In the genomic region with DNA sequence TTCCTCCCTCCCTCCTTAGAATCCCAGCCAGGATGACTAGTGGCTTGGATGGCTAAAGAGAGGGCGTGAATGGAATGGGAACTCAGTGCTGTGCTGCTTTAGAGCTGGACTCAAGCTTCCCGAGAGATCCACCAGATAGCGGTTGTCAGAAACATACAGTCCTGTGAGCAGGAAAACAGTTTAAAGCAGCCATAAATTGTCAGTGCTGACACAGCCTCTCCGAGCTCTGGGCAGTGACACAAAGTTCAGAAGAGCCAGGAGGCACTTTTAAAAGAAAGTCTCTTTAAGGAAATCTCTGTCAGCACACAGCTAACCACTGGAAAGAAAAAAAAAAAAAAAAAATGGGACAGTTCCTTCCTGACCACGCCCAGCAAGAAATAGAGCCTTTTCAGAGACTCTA, we compare ENCODE assay signal across 13 mouse cellular contexts. TPM values are rescaled to one million over a fixed set of nuclear protein-coding genes. Genes with fewer than 3 reads are reported as not detected.
A peak's percentile ranks its signal among the peaks of the same experiment; 100 is the strongest.
DNase-seq lines count a peak whose midpoint lies in the region; ATAC-seq lines count a peak whose summit lies in the region.
"Had no signal": no experiment of that assay in that cellular context is flagged by ENCODE, and none has a peak within 500 bp of the region (broad histone marks: within the 10 kb centered on the region; RNA-seq: fewer than 3 reads in every experiment).

No protein-coding gene starts in this region.

- no peaks in the 10 kb centered on the region for H3K9me3 ChIP-seq in kidney, embryonic 14.5 days (ENCODE audit: control insufficient read depth, low read length)
- H3K9me3 ChIP-seq: forebrain, embryonic 15.5 days; hindbrain, embryonic 10.5 days had no signal

- H3K4me2 ChIP-seq in kidney, embryonic 14.5 days (replicated peaks; ENCODE audit: low read depth, low read length): no peak overlapping the region
- H3K4me2 ChIP-seq: forebrain, embryonic 15.5 days had no signal

- peaks cover 23% of the 10 kb centered on the region; the same call in 1 of the 2 replicates for H3K79me2 ChIP-seq in macrophage (ENCODE audit: inconsistent target)

- H3K9ac ChIP-seq in kidney, embryonic 14.5 days (ENCODE audit: low read depth, low read length): no peak overlapping the region
- H3K9ac ChIP-seq: forebrain, embryonic 15.5 days had no signal

- no peaks in the 10 kb centered on the region for H3K27me3 ChIP-seq in kidney, embryonic 14.5 days (ENCODE audit: control insufficient read depth, insufficient read depth, low read length)
- H3K27me3 ChIP-seq: forebrain, embryonic 15.5 days had no signal

- H3K36me3 ChIP-seq in kidney, embryonic 14.5 days (ENCODE audit: control insufficient read depth, insufficient read depth, low read length): peaks cover 59% of the 10 kb centered on the region
- H3K36me3 ChIP-seq in macrophage (ENCODE audit: inconsistent target): peaks cover 73% of the 10 kb centered on the region

- intact Hi-C loops in heart, postnatal 25 days (cut with DNase I): no loop called here

- no peak for ATAC-seq in kidney, embryonic 14.5 days (ENCODE audit: low FRiP score, low TSS enrichment)
- ATAC-seq: forebrain, embryonic 15.5 days; midbrain, embryonic 16.5 days had no signal

- no peak overlapping the region for H3K4me3 ChIP-seq in kidney, embryonic 14.5 days (ENCODE audit: low read length)
- H3K4me3 ChIP-seq in macrophage (ENCODE audit: inconsistent target): no peak overlapping the region
- H3K4me3 ChIP-seq: forebrain, embryonic 15.5 days; hindbrain, embryonic 10.5 days had no signal

- DNase-seq in adrenal gland, postnatal 36 days: peak; percentile 7 to 26
- no peak for DNase-seq in adrenal gland, adult 18-20 months (ENCODE audit: low spot score in 2 of 2)
- peak; percentile 9 to 19 for DNase-seq in kidney, adult 8-10 months
- peak; percentile 9 for DNase-seq in heart, postnatal 25 days (ENCODE audit: low spot score)
- DNase-seq in right cerebral cortex, adult 2 months (ENCODE audit: low spot score in 2 of 2): no peak
- no peak for DNase-seq in frontal cortex, postnatal 10 days (ENCODE audit: low spot score in 2 of 2)
- DNase-seq: cerebellum, adult 9-11 months had no signal

- 41% methylated on average over 5 of the region's 5 CpGs for WGBS in kidney, embryonic 14.5 days
- 67% methylated on average over 5 of the region's 5 CpGs for WGBS in macrophage (ENCODE audit: missing documents)

- no peak overlapping the region for H3K27ac ChIP-seq in kidney, embryonic 14.5 days (ENCODE audit: low read depth, low read length)
- peak overlapping the region; percentile 63 for H3K27ac ChIP-seq in macrophage
- H3K27ac ChIP-seq: forebrain, embryonic 15.5 days; hindbrain, embryonic 10.5 days; stomach, postnatal 0 days had no signal

- no peaks in the 10 kb centered on the region for H3K4me1 ChIP-seq in kidney, embryonic 14.5 days (ENCODE audit: control insufficient read depth, insufficient read depth, low read length)
- H3K4me1 ChIP-seq: forebrain, embryonic 15.5 days; hindbrain, embryonic 10.5 days had no signal

RNA-seq across cellular contexts. Expression of gene Nrbf2, which starts 32.8 kb away (rescaled TPM):
- total RNA-seq in adrenal gland, postnatal 36 days (2021): 10 to 100 TPM; 18.3 to 18.6 TPM
- 10 to 100 TPM; 18.1 to 23.7 TPM for total RNA-seq in adrenal gland, adult 18-20 months (2021)
- polyA plus RNA-seq in kidney, embryonic 14.5 days (2014; fragmentation: Nextera tagmentation; extraction: Ambion mirVana): 33.8 and 34.7 TPM in 2 replicates
- total RNA-seq in heart, postnatal 25 days (2021): 1 to 10 TPM; 6.9 to 8.6 TPM
- 10 to 100 TPM; 17.6 to 48.9 (median 36.4) TPM for total RNA-seq in macrophage (2018; cell fraction: chromatin; rRNA removed)
- total RNA-seq in macrophage (2018; cell fraction: cytosol; rRNA removed): 10 to 100 TPM; 31.6 to 52.0 (median 42.0) TPM
- total RNA-seq in macrophage (2018; cell fraction: nucleus; rRNA removed): 10 to 100 TPM; 22.5 to 49.8 (median 33.2) TPM
- polyA plus RNA-seq in macrophage (2018): 34.9 to 45.8 TPM (median 43.4 TPM) in 3 replicates

Comparison
In these comparisons a context has a peak if more than half of its experiments do, and no peak if none do; other contexts are left out.
1. DNase-seq: peak in adrenal gland, postnatal 36 days (2 of 2), kidney, adult 8-10 months (2 of 2) and heart, postnatal 25 days (single experiment); none in adrenal gland, adult 18-20 months (0 of 2), right cerebral cortex, adult 2 months (0 of 2) and frontal cortex, postnatal 10 days (0 of 2).